Mouse (Mus musculus): ENCODE measurements at regions not wholly inside any gene's neighbourhood (a gene's known extent, or its start where the extent isn't known, plus 50 kb on each side); places are given as distances from the start of the nearest gene placed in this dataset.

DNA sequence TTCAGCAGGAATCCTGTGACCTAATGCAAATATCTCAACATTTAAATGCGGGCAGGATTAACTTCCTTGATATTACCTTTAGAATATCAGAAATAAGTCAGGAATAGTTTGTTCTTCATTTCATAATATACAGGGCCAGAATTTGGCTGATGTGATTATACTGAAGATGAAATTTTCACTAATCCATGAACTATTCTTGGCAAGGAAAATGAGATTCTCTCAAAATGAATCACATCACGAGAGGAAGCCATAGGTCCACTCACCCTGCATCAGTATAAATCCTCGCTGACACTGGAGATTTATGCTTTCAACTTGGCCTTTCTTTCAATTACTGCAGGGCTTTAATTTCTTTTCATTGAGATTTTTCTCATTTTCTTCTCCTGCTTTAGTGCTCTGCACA, 159.5 kb upstream of the Samsn1 start:
- Histone ChIP-seq H3K9ac (no peak overlapping the region), H3K27ac (replicated peaks) (no peak overlapping the region), H3K27me3 (replicated peaks) (no peaks in the 10 kb centered on the region), H3K4me3 (no peak overlapping the region), H3K9me3 (no peaks in the 10 kb centered on the region), H3K4me2 (no peak overlapping the region), H3K4me1 (no peaks in the 10 kb centered on the region), H3K36me3 (no peaks in the 10 kb centered on the region)
- ATAC-seq (ENCODE audit: extremely low read depth, insufficient number of reproducible peaks, low FRiP score, low TSS enrichment), result no peak
- WGBS, result 78% methylated on average over 3 of the region's 3 CpGs

DNA sequence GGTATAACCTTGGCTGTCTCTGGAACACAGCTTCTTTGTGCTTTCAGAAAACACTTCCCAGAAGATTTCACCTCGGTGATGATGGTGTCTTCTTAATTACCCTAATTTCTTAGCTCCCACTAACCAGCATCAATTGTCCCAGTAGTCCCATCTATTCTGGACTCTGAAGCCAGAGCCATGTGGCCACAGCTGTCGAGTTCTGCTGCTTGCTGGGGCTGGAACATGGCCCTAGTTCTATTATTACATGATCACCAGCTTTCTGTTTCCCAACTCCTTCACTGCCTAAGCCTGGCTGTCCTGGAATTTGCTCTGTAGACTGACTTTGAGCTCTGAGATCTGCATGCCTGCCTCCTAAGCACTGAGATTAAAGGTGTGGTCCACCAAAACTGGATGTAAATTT, 145.6 kb upstream of the Samsn1 start:
- Histone ChIP-seq H3K9me3 (no peaks in the 10 kb centered on the region), H3K36me3 (no peaks in the 10 kb centered on the region), H3K9ac (no peak overlapping the region), H3K4me1 (no peaks in the 10 kb centered on the region), H3K27me3 (replicated peaks) (no peaks in the 10 kb centered on the region), H3K4me3 (no peak overlapping the region), H3K27ac (replicated peaks) (no peak overlapping the region), H3K4me2 (no peak overlapping the region)
- ATAC-seq (ENCODE audit: extremely low read depth, insufficient number of reproducible peaks, low FRiP score, low TSS enrichment), result no peak
- 55% methylated on average over 2 of the region's 2 CpGs for WGBS

DNA sequence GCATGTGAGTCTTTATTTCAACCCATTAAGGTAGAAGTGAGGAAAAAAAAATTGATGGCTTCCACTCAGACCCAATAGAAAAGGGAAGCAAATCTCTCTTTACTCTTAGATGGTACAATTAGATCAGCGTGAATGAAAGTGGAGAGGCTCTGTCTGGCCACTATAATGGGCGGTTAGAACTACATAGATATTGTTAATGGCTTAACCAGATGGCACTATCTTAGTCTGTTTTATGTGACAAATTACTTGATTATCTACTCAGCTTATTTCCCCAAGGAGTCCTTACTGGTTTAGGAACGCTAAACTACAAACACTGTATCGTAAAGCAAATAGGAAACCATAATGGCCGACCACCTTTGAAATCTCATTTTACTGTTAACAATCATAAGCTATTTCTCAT, 138.8 kb upstream of the Samsn1 start:
- 81% methylated on average over 5 of the region's 5 CpGs for WGBS
- no peak for ATAC-seq (ENCODE audit: extremely low read depth, insufficient number of reproducible peaks, low FRiP score, low TSS enrichment)
- no peak overlapping the region for H3K9ac ChIP-seq

DNA sequence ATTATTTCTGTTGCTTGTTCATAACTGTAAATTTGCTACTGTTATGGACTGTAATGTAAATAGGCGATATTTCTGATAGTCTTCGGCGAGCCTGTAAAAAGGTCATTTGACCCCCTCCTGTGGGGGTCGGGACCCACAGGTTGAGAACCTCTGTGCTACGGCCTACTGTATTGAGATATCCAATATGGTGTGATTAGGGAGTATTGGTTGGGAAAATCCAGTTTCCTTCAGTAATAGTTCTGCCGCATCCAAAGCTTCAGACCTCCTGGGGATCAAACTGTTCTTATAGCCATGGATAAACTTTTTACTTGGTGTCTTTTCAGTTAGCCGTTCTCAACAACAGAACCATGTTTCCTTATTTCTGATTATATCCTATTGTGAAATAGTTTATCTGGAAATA, 136.5 kb upstream of the Samsn1 start:
- no peaks in the 10 kb centered on the region for H3K4me1 ChIP-seq
- H3K27me3 ChIP-seq (replicated peaks), result no peaks in the 10 kb centered on the region
- H3K9me3 ChIP-seq, result no peaks in the 10 kb centered on the region
- H3K4me2 ChIP-seq, result no peak overlapping the region
- no peak for ATAC-seq (ENCODE audit: extremely low read depth, insufficient number of reproducible peaks, low FRiP score, low TSS enrichment)
- H3K36me3 ChIP-seq, result no peaks in the 10 kb centered on the region
- H3K9ac ChIP-seq, result no peak overlapping the region
- no peak overlapping the region for H3K27ac ChIP-seq (replicated peaks)
- 87% methylated on average over 7 of the region's 7 CpGs for WGBS
- H3K4me3 ChIP-seq, result no peak overlapping the region

More for the DNA sequence above, 138.8 kb upstream of the Samsn1 start:
- Histone ChIP-seq H3K27ac (replicated peaks) (no peak overlapping the region), H3K36me3 (no peaks in the 10 kb centered on the region), H3K27me3 (replicated peaks) (no peaks in the 10 kb centered on the region), H3K4me1 (no peaks in the 10 kb centered on the region), H3K4me2 (no peak overlapping the region), H3K9me3 (no peaks in the 10 kb centered on the region), H3K4me3 (no peak overlapping the region)

DNA sequence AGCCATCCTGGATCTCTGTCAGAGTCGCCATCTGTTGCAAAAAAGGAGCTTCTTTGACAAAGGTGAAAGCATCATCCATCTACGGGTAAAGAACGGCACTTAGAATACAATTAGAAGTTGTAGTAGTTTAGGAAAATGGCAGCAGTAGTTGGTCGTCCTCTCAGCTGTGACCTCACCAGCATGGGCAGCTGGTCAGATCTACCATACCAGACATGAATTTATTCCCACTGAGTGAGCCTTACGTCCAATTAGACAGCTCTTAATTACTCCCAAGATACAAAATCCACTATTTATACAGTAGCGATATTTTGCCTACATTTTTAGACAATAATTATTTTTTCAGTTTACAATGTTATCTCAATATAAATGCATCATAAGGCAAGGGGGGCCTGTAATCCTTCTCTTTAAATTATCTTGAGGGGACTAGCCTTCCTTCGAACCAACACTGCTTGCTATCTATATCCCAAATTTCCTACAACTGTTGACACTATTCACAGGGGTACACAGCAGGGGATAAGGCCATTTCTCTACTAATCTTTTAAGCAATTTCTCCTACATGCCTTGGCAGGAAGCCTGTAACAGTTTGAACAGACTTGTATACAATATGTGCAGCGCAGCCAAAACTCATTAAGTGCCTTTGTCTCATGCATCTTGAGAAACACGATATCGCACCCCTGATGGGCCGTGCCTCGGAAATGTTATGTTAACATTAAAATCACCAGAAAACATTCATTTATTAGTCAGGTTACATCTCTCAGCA, 131.9 kb upstream of the Samsn1 start:
- 77% methylated on average over 12 of the region's 12 CpGs for WGBS
- H3K27ac ChIP-seq (replicated peaks), result no peak overlapping the region
- no peak for ATAC-seq (ENCODE audit: extremely low read depth, insufficient number of reproducible peaks, low FRiP score, low TSS enrichment)
- H3K9ac ChIP-seq, result no peak overlapping the region
- H3K4me1 ChIP-seq, result no peaks in the 10 kb centered on the region
- no peaks in the 10 kb centered on the region for H3K36me3 ChIP-seq
- H3K9me3 ChIP-seq, result no peaks in the 10 kb centered on the region
- no peaks in the 10 kb centered on the region for H3K27me3 ChIP-seq (replicated peaks)
- H3K4me3 ChIP-seq, result no peak overlapping the region
- H3K4me2 ChIP-seq, result no peak overlapping the region

DNA sequence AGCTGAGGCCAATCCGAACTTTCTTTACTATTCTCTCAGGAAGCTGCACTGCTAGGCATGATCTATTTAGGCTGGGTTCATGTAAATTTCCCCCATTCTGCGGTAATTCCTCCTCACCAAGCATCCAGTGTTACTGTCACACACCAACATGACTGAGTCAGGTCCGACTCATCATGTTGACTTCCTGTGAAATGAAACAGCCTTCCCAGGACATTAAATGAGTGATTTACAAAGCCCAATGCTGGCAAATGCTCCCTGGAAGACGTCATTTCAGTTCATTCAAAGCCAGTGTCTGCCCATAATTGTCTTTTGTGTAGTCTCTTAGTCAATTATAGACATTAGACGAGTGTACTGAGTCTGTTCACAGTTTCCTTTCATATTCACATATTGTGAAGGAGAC, 127.5 kb upstream of the Samsn1 start:
- H3K36me3 ChIP-seq, result no peaks in the 10 kb centered on the region
- H3K27ac ChIP-seq (replicated peaks), result no peak overlapping the region
- no peaks in the 10 kb centered on the region for H3K27me3 ChIP-seq (replicated peaks)
- H3K4me3 ChIP-seq, result no peak overlapping the region
- no peak for ATAC-seq (ENCODE audit: extremely low read depth, insufficient number of reproducible peaks, low FRiP score, low TSS enrichment)
- H3K9ac ChIP-seq, result no peak overlapping the region
- no peaks in the 10 kb centered on the region for H3K4me1 ChIP-seq
- no peak overlapping the region for H3K4me2 ChIP-seq
- 60% methylated on average over 5 of the region's 5 CpGs for WGBS
- no peaks in the 10 kb centered on the region for H3K9me3 ChIP-seq

DNA sequence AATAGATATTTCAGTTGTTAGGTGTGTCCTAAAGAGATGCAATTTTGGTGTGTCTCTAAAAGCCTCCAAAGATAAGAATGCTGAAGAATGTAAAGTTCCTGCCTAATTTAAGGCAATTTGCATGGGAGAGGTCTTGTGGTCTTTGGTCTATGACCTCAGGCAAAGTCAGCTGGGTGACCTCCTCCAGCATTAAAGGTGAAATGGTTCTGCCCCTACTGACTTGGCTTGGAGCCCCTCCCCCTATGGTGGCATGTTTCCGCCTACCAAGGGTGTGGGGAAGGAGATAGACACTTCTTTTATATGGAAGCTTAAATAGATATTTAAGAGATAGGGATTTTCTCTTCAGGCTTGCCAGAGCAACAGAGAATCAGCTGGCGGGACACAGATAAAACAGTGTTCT, 111.8 kb upstream of the Samsn1 start:
- H3K9ac ChIP-seq, result no peak overlapping the region
- no peak overlapping the region for H3K4me2 ChIP-seq
- H3K4me3 ChIP-seq, result no peak overlapping the region
- H3K9me3 ChIP-seq, result no peaks in the 10 kb centered on the region
- H3K27ac ChIP-seq (replicated peaks), result no peak overlapping the region
- H3K36me3 ChIP-seq, result no peaks in the 10 kb centered on the region
- no peak for ATAC-seq (ENCODE audit: extremely low read depth, insufficient number of reproducible peaks, low FRiP score, low TSS enrichment)
- no peaks in the 10 kb centered on the region for H3K27me3 ChIP-seq (replicated peaks)
- WGBS, result 80% methylated on average over 2 of the region's 2 CpGs
- no peaks in the 10 kb centered on the region for H3K4me1 ChIP-seq

DNA sequence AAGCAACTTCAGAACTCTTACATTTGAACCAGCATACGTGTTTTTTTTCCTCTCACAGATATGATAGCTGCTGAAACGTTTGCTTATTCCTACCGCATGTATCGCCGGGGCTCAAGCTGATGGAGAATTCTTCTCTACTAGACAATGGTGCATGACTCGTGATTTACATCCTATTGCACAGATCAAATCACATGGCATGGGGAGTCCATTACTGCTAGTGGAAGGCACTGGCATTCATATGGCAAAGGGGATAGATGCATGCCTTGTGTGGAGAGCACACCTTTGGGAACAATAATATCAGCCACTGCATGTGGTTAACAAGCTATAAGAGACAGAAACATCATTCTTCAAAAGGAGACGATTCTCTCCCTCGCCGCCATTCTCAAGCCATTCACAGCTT, 108.4 kb upstream of the Samsn1 start:
- Histone ChIP-seq H3K4me1 (no peaks in the 10 kb centered on the region), H3K27ac (replicated peaks) (no peak overlapping the region), H3K4me3 (no peak overlapping the region), H3K9ac (no peak overlapping the region), H3K36me3 (no peaks in the 10 kb centered on the region), H3K4me2 (no peak overlapping the region), H3K27me3 (replicated peaks) (no peaks in the 10 kb centered on the region), H3K9me3 (no peaks in the 10 kb centered on the region)
- 78% methylated on average over 9 of the region's 9 CpGs for whole genome bisulfite sequencing
- ATAC-seq (ENCODE audit: extremely low read depth, insufficient number of reproducible peaks, low FRiP score, low TSS enrichment), result no peak

DNA sequence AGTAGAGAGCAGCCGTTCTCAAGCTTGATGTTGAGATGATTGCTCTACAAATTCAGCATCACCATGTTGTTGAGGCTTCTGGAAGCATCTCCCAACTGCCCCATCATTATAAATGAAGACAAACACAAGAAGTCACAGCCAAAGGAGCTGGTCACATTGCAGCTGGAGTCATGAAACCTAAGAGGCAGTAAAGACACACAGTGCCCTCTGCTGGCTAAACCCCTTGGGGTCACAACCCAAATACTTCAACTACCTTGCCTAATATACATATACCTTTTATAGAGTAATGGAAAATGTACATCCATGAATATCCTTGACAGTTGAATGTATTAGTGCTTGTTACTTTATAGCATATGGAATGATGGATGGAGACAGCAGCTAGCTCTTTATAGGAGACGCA, 107.9 kb upstream of the Samsn1 start:
- Histone ChIP-seq H3K4me2 (no peak overlapping the region), H3K9me3 (no peaks in the 10 kb centered on the region), H3K36me3 (no peaks in the 10 kb centered on the region), H3K4me3 (no peak overlapping the region), H3K27me3 (replicated peaks) (no peaks in the 10 kb centered on the region), H3K27ac (replicated peaks) (no peak overlapping the region), H3K9ac (no peak overlapping the region), H3K4me1 (no peaks in the 10 kb centered on the region)
- WGBS, result 86% methylated on average over 2 of the region's 2 CpGs
- ATAC-seq (ENCODE audit: extremely low read depth, insufficient number of reproducible peaks, low FRiP score, low TSS enrichment), result no peak

DNA sequence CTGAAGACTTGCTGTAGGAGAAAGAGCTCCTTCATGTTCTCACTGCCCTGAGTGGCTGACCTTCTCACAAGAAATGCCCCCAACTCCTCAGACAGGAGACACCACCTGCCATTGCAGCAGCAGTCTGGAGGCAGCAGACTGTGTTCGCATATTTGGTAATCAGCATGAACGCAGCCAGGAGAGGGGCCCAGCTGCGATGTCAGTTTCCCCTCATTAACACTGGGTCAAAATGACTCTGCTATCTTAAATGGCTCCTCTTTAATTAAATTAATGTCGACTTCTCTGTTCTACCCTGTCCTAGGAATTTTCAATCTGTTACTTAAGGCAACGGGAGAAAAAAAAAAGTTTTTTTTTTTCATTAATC, 100.9 kb upstream of the Samsn1 start:
- no peaks in the 10 kb centered on the region for H3K4me1 ChIP-seq
- WGBS, result 59% methylated on average over 5 of the region's 5 CpGs
- no peaks in the 10 kb centered on the region for H3K27me3 ChIP-seq (replicated peaks)
- no peak for ATAC-seq (ENCODE audit: extremely low read depth, insufficient number of reproducible peaks, low FRiP score, low TSS enrichment)
- H3K4me2 ChIP-seq, result no peak overlapping the region
- H3K9ac ChIP-seq, result no peak overlapping the region
- H3K36me3 ChIP-seq, result no peaks in the 10 kb centered on the region
- no peak overlapping the region for H3K27ac ChIP-seq (replicated peaks)
- H3K4me3 ChIP-seq, result no peak overlapping the region
- no peaks in the 10 kb centered on the region for H3K9me3 ChIP-seq

DNA sequence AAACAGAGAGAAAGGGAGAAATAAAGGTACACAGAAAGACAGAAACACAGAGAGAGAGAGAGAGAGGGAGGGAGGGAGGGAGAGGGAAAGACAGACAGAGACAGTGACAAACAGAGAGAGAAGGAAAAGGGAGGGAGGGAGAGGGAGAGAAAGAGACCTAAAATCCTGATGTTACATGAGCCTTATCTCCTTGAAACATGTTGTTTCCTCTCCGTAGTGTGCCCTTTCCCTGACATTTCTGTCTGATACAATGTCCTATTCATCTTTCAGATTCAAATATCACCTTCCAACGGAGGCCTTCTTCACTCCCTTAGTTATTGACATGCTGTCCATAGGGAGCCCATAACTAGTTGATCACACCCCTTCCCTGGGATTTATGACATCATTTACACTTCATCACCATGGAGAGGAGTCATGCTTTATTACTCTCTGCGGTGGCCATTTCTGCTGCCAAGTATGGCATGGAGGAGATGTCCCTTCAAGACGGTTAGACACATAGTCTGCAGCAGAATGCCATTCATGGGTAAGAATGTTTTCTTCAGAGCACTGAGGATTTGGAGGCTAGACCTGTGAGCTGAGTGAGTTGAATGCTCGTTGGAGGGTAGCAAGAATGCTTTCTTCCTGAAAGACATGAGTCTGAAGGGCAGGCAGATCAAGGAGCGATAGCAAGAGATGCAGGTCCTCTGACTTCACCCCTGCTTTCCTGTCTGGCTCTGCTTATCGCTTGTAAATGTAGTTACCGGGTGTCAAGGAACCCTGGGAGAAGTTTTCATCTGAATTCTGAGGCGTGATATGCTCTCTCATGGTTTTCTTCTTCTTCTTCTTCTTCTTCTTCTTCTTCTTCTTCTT, 100.3 kb upstream of the Samsn1 start:
- WGBS, result 48% methylated on average over 9 of the region's 9 CpGs
- H3K27me3 ChIP-seq (replicated peaks), result no peaks in the 10 kb centered on the region

DNA sequence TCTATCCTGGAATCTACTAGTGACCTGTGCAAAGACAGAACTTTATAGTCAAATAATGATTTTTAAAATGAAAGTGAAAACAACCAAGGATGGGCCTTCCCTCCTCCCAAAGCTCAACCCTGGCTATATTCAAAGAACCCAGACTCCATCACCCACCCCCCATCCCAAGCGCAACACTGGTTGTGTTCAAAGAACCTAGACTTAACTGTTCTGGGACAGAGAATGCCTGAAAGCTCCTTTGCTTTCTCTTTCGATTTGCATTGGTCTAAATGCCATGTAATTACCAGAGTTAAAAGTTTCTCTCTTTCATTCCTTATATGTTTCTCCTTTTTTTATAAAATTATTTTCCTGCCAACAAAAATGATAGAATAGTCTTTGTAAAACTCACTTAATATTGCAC, 98.6 kb upstream of the Samsn1 start:
- Histone ChIP-seq H3K27me3 (replicated peaks) (no peaks in the 10 kb centered on the region), H3K36me3 (no peaks in the 10 kb centered on the region), H3K9ac (no peak overlapping the region), H3K27ac (replicated peaks) (no peak overlapping the region), H3K4me1 (no peaks in the 10 kb centered on the region), H3K9me3 (no peaks in the 10 kb centered on the region), H3K4me3 (no peak overlapping the region), H3K4me2 (no peak overlapping the region)
- no peak for ATAC-seq (ENCODE audit: extremely low read depth, insufficient number of reproducible peaks, low FRiP score, low TSS enrichment)
- WGBS, result 93% methylated on average over 2 of the region's 2 CpGs

More for the DNA sequence above, 100.3 kb upstream of the Samsn1 start:
- ATAC-seq (ENCODE audit: extremely low read depth, insufficient number of reproducible peaks, low FRiP score, low TSS enrichment), result no peak
- H3K4me3 ChIP-seq, result no peak overlapping the region
- H3K36me3 ChIP-seq, result no peaks in the 10 kb centered on the region
- H3K4me2 ChIP-seq, result no peak overlapping the region
- no peaks in the 10 kb centered on the region for H3K9me3 ChIP-seq
- no peak overlapping the region for H3K9ac ChIP-seq
- H3K27ac ChIP-seq (replicated peaks), result no peak overlapping the region
- H3K4me1 ChIP-seq, result no peaks in the 10 kb centered on the region
